Mouse (Mus musculus): ENCODE results near the gene Ric8a.

DNA sequence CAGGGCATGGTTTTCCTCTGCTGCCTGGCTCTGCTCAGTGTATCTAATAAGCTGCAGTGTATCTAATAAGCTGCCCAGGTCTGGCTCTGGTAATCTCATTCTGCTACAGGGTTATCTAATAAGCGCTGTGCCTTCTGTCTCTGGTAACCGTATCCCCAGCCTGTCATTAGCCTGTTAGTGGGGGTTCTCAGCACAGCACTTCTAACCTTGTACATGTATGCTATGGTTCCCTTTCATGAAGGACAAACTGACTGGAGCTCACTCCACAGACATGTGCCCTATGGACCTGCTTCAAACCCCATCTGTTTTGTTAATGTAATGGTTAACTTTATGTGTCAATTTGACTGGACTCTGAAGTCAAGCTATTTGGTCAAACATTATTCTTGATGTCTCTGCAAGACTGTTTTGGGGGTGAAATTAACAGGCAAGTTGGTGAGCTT is 48.9 kb downstream of the Ric8a start:
- TF ChIP-seq POLR2A (IDR thresholded peaks at IDR 0.05; ENCODE audit: low read depth, low read length) (no peak), CTCF (IDR thresholded peaks at IDR 0.05; ENCODE audit: extremely low read depth, insufficient read depth, insufficient read length, insufficient replicate concordance) (no peak)
